Mouse (Mus musculus) erythroblast, embryonic 14.5 days (primary cell): ENCODE results near the gene Prdx3.

Experiments used
- GATA1 ChIP-seq: IDR thresholded peaks from 2 replicates; pipeline ENCODE4 v1.6.1; 2012; ENCODE audit warnings: low read length, inconsistent platforms, mixed read lengths
- TAL1 ChIP-seq: IDR thresholded peaks from 3 replicates; pipeline ENCODE4 v1.6.1; 2012; ENCODE audit warnings: low read length, inconsistent platforms, mixed read lengths

- TF ChIP-seq GATA1 (no peak), TAL1 (no peak)
Measured at GRCm38 (mm10) chr19:60860868-60861700, 13.3 kb downstream of the Prdx3 start, which contains the start of gene Sfxn4.
